Mouse (Mus musculus) heart, postnatal 4 days (tissue): ENCODE data around the gene Ifitm6. TPM values are rescaled to one million over a fixed set of nuclear protein-coding genes. Genes with fewer than 3 reads are reported as not detected.
"Not testable (repeated sequence)": the region's sequence is repeated elsewhere in the genome, so short reads cannot be mapped to it uniquely, and the experiment has no call there.

Source experiments
- DNase-seq: peaks from one replicate; pipeline ENCODE4 v3.0.0; 2021
- total RNA-seq, 2 experiments: library from RNA; stranded (reverse); gene quantifications; 2 replicates each; pipeline ENCODE4 v1.2.3; 2021

The Ifitm6 gene
- total RNA-seq, 2 experiments from 2014 or later: 0.56 TPM; not detected in 1

DNA sequence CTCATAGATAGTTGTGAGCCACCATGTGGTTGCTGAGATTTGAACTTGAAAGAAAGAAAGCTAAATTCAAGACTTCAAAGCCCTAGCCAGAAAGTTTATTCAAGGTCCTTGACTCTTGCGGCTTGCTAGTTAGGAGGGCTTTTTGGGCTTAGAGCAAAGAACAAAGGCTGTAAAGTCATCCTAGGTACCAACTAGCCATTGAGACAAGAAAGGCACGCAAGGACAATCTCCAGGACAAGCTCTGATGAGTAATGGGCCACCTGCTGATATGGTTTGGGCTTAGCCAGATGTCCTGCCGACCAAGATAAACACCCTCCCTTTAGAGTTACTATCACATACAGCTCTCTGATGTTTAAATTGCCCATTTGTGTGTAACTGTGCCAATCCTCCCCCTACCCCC, 49.0 kb downstream of the Ifitm6 start:
- DNase-seq: not testable (repeated sequence)

DNA sequence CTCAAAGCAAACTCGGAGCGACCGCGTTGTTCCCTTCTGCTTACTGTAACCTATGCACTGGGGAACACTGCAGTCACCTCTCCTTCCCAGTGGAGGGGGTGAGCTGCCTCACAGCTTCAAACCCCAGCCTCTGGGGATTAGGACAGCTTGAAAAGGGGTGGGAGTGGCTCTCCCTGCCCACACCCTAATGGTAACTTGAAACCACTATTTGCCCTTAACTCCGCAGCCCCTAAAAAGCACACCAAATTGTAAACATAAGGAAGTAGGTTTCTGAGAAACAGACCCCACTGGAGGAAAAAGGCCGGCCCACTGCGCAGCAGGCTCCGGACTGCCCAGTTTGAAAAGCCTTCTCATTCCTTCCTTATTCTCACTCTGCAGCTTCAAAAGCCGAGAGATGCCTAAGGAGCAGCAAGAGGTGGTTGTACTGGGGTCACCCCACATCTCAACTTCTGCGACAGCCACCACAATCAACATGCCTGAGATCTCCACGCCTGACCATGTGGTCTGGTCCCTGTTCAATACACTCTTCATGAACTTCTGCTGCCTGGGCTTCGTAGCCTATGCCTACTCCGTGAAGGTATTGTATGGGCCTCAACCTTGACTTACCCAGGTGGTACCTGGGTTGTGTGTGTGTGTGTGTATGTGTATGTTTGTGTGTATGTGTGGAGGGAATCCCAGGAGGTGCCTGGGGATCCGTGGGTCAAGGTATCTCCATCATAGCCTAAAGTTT, 49.7 kb downstream of the Ifitm6 start:
- no peak for DNase-seq

DNA sequence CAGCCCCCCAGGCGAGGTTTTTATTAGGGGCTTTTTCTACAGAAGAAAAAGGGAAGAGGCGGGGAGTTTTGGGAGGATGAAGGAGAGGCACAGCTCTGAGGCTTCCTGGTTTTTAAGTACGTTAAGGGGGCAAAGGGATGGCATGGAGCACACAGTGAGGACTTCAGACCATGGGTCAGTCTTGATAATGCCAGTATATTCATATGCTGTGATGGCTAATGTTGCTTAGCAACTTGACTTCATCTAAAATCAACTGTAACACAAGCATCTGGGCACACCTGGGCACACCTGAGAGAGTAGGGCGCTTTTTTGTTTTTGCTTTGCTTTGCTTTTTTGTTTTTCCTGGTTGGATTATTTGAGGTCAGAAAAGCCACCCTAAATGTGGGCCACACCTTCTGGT, 50.8 kb downstream of the Ifitm6 start, which contains the start of gene Ifitm1:
Ifitm1 (plus strand) TSS at position 301 of the 400 bp plus-strand sequence.
- no peak for DNase-seq

Other genes with a start within 250 kb of the Ifitm6 start
- gene Syce1, start 230.1 kb downstream of the Ifitm6 start, total RNA-seq: under 1 TPM; 0.18 to 0.24 TPM
- gene Zfp941, start 195.7 kb downstream of the Ifitm6 start, total RNA-seq: under 1 TPM; 0.76 to 0.97 TPM
- not detected for gene Urah, start 182.9 kb downstream of the Ifitm6 start, total RNA-seq
- gene Scgb1c1, start 172.4 kb downstream of the Ifitm6 start, total RNA-seq: 10 to 100 TPM in 1 of 2 experiments, 1 to 10 TPM in 1; 9.7 to 10.6 TPM
- not detected for gene Odf3, start 170.1 kb downstream of the Ifitm6 start, total RNA-seq
- gene Gm45785, start 161.6 kb downstream of the Ifitm6 start, total RNA-seq: under 1 TPM in 1 of 2 experiments, not detected in 1; 0.29 TPM
- 10 to 100 TPM; 25.2 to 32.3 TPM for gene Ric8a, start 161.0 kb downstream of the Ifitm6 start, total RNA-seq
- 10 to 100 TPM; 13.5 to 15.9 TPM for gene Bet1l, start 160.3 kb downstream of the Ifitm6 start, total RNA-seq
- 100 to 1,000 TPM; 119 to 120 TPM for gene Psmd13, start 136.0 kb downstream of the Ifitm6 start, total RNA-seq
- gene Sirt3, start 135.6 kb downstream of the Ifitm6 start, total RNA-seq: 10 to 100 TPM; 45.1 to 49.1 TPM
- gene Cox8b, start 117.5 kb downstream of the Ifitm6 start, total RNA-seq: 1,000 to 10,000 TPM; 1,034 to 1,156 TPM
- gene Nlrp6, start 97.0 kb downstream of the Ifitm6 start, total RNA-seq: not detected
- 1 to 10 TPM; 8.4 to 8.7 TPM for gene Pgghg, start 76.5 kb downstream of the Ifitm6 start, total RNA-seq
- 1 to 10 TPM in 1 of 2 experiments, under 1 TPM in 1; 0.72 to 1.4 TPM for gene Ifitm5, start 67.6 kb downstream of the Ifitm6 start, total RNA-seq
- not detected for gene Gm45717, start 62.0 kb downstream of the Ifitm6 start, total RNA-seq
- gene Ifitm2, start 61.9 kb downstream of the Ifitm6 start, total RNA-seq: 100 to 1,000 TPM; 178 to 182 TPM
- gene Ifitm1, start 50.7 kb downstream of the Ifitm6 start, total RNA-seq: 1 to 10 TPM; 2.6 to 3.0 TPM
- 10 to 100 TPM; 79.3 to 83.8 TPM for gene Ifitm3, start 7.2 kb downstream of the Ifitm6 start, total RNA-seq
- gene Gm17387, start 11.2 kb upstream of the Ifitm6 start, total RNA-seq: not detected
- gene B4galnt4, start 43.2 kb upstream of the Ifitm6 start, total RNA-seq: under 1 TPM; 0.26 to 0.54 TPM
- under 1 TPM in 1 of 2 experiments, not detected in 1; 0.23 TPM for gene Pkp3, start 60.3 kb upstream of the Ifitm6 start, total RNA-seq
- gene Sigirr, start 82.6 kb upstream of the Ifitm6 start, total RNA-seq: 1 to 10 TPM; 3.3 to 4.3 TPM
- under 1 TPM in 1 of 2 experiments, not detected in 1; 0.20 TPM for gene Ano9, start 99.9 kb upstream of the Ifitm6 start, total RNA-seq
- 10 to 100 TPM; 40.2 to 42.5 TPM for gene Ptdss2, start 104.5 kb upstream of the Ifitm6 start, total RNA-seq
- gene Rnh1, start 154.9 kb upstream of the Ifitm6 start, total RNA-seq: 10 to 100 TPM; 73.9 to 84.0 TPM
- 100 to 1,000 TPM; 105 to 119 TPM for gene Hras, start 176.1 kb upstream of the Ifitm6 start, total RNA-seq
- 1 to 10 TPM; 4.3 to 4.5 TPM for gene Lrrc56, start 176.2 kb upstream of the Ifitm6 start, total RNA-seq
- gene Lmntd2, start 196.2 kb upstream of the Ifitm6 start, total RNA-seq: not detected
- gene Rassf7, start 197.9 kb upstream of the Ifitm6 start, total RNA-seq: 1 to 10 TPM; 4.1 to 6.1 TPM
- gene Phrf1, start 210.9 kb upstream of the Ifitm6 start, total RNA-seq: 10 to 100 TPM; 44.3 to 52.2 TPM
- 1 to 10 TPM; 1.3 to 1.4 TPM for gene Irf7, start 248.6 kb upstream of the Ifitm6 start, total RNA-seq